Mouse (Mus musculus): ENCODE results near the gene Scrt2.
A peak's percentile ranks its signal among the peaks of the same experiment; 100 is the strongest.

The Scrt2 gene

DNA sequence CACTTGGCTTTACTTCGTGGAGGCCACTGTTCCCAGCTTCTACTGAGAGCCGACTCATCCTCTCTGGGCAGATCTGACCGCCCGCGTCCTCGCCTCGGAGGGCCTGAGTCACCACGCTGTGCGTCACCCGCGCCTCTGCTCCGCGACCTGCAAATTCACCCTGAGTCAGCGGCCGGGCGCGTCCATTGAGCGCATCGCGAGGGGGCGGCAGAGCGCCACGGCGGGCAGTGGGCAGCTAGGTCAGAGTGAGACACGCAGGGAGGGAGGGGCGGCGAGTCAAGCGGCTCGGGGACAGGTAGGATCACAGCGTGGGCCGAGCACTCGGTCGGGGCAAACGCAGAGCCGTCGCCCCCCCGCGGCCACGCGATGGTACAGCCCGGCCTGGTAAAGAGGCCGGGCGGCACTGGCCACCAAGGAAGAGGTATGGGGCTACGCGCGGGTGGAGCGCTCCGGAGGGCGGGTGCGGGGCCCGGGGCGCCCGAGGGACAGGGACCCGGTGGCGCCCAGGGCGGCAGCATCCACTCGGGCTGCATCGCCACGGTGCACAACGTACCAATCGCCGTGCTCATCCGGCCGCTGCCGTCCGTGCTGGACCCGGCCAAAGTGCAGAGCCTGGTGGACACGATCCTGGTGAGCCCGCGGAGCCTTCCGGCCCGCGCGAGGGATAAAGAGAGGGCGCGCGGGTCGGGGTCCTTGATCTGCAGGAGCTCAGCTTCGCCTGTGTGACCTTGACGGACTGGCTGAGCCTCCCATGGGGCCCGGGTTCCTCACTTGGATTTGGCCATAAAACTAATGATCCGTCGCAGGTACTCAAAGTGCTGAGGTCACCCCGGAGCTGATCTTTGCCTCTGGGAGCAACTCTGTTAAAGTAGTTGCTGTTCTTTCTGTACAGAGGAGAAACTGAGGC lies 24.2 kb downstream of the Scrt2 start, which contains the start of gene Srxn1:
Gene Srxn1, plus strand, starts transcription at position 199 of the 907 bp plus-strand sequence.
- peak; percentile 81 to 85 for DNase-seq (ENCODE audit: low spot score in 2 of 2)

DNA sequence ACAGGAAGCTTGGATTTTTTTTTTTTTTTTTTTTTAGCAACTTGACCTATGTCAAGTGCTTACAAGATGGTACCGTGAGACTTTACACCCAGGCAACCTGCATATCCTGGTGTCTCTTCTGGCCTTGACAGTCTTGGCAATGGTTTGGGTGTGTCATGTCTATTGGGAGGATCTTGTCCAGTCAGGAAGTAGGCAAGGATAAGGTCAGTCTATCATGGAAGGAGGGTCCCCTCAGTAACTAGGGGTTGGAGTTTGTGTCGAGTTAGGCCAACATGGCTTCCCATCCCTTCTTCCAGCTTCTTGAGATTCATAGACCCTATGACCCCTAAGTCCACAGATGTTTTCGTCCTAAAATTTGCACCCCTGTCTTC lies 24.9 kb downstream of the Scrt2 start:
- no peak for DNase-seq (ENCODE audit: low spot score in 2 of 2)

DNA sequence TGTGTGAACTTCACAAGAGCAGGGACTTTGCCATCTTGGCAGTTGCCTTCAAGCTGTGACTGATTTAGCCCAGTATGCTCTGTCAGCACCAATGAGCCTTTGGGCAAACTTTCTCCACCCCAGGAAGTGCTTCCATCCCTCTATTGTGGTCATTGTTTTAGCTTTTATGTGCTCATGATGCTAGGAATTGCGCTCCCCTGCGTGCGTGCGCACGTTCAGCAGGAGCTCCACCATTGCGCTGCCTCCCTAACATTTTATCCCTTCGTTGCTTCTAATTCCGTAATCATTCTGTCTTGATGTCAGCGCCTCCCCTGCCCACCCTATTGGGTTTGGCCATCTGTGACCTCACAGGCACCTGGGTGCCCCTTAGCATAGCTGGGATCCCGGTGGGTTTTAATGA lies 25.3 kb downstream of the Scrt2 start:
- no peak for DNase-seq (ENCODE audit: low spot score in 2 of 2)

DNA sequence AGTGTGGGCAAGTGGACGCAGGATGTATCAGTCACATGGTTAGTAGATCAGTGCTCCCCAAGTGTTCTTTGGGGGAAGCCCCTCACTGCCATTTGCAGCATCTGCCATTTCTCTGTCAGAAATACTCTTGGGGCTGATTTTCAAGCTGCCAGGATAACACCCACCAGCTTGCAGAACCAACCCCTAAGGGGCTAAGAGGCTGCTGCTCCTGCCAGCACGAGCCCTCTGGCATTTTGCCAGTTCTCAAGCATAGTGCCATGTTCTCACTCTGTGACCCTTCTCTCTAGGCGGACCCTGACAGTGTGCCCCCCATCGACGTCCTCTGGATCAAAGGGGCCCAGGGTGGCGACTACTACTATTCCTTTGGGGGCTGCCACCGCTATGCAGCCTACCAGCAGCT lies 27.4 kb downstream of the Scrt2 start:
- peak in 1 of 2 experiments; percentile 40 for DNase-seq (ENCODE audit: low spot score in 2 of 2)

DNA sequence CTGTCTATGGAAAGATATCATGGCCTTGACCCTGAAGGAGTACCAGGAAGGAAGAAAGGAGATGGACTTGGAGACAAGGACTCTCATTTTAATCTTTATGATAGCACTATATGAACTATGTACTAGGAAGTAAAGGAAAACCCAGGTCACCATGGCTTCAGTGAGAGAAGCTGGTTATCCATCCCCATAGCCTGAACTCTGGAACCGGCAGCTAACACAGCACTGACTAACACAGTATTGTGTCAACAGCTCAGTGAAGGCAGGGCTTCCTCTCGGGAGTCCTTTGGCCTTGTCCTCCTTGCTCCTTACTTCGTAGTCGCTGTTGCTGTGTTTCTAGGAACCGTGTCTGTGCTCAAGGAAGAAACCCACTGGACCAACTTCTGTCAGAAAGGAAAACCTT lies 28.1 kb downstream of the Scrt2 start:
- DNase-seq (ENCODE audit: low spot score in 2 of 2): no peak

DNA sequence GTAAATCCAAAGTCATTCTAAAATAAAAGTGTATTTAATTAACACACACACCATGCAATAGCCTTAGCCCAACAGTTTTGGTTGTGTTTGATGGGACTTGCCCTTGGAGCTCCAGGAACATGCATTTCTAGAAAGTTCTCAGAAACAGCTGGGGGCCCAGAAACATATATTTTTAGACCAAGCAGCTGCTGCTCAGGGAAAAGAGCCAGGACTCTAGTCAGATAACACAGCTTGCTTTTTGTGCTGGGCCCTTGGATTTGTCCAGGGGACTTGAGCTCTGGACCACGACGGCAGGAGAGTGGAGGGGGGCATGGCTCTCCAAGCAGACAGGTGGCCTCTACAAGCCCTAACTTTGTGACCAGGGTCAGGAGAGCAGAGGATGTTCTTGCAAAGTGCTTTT lies 30.0 kb downstream of the Scrt2 start:
- DNase-seq (ENCODE audit: low spot score in 2 of 2): peak in 1 of 2 experiments; percentile 44

DNA sequence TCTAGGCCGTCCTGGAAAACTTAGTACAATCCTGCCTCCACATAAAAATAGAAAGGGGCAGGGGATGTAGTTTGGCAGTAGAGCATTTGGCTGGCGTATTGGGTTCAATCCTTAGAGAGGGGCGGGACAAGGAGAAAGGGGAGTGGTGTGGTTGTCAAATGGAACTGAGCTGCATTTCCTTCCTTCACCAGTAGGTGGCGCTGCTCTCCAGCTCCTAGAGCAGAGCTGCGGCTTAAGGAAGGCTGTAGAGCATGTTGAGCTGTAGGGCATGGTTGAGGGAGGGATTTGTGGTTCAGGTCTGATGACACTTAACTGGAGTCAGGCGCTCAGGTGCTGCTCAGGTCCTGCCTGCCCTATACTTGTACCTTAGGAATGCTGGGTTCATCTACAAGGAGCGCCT lies 30.6 kb downstream of the Scrt2 start:
- peak; percentile 90 to 93 for DNase-seq (ENCODE audit: low spot score in 2 of 2)

DNA sequence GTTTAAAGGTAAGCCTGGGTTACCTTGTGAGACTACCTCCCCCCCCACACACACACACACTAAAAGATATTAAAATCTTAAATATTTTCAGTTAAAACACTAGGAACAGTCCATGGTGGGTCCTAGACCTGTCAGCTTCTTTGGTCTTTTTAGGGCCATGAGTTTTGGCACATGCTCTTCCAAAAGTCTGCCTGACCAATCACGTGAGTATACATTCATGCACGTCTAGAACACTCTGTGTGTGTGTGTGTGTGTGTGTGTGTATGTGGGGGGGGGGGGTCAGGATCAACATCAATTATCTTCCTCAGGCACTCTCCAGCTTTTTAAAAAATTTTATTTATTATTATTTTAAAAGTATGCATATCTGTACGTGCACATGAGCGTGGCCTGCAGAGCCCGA lies 31.2 kb downstream of the Scrt2 start:
- no peak for DNase-seq (ENCODE audit: low spot score in 2 of 2)

DNA sequence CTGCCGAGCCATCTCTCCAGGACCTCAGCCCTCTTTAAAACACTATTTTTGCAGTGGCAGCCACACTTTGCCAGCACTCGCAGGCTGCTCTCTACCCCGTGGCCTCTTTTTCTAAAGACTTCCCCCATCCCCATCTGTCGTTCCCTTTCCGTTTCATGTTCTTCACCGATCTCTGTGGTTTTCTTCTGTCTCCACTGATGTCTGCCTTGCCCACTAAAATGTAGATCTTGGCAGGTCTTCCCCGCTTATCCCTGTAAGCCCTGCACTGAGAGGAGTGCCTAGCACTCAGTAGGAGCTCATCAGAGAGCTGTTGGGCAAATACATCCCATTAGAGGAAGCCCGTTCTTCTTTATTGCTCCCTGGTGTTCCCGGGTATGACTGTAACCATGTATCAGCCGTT lies 31.6 kb downstream of the Scrt2 start:
- no peak for DNase-seq (ENCODE audit: low spot score in 2 of 2)

DNA sequence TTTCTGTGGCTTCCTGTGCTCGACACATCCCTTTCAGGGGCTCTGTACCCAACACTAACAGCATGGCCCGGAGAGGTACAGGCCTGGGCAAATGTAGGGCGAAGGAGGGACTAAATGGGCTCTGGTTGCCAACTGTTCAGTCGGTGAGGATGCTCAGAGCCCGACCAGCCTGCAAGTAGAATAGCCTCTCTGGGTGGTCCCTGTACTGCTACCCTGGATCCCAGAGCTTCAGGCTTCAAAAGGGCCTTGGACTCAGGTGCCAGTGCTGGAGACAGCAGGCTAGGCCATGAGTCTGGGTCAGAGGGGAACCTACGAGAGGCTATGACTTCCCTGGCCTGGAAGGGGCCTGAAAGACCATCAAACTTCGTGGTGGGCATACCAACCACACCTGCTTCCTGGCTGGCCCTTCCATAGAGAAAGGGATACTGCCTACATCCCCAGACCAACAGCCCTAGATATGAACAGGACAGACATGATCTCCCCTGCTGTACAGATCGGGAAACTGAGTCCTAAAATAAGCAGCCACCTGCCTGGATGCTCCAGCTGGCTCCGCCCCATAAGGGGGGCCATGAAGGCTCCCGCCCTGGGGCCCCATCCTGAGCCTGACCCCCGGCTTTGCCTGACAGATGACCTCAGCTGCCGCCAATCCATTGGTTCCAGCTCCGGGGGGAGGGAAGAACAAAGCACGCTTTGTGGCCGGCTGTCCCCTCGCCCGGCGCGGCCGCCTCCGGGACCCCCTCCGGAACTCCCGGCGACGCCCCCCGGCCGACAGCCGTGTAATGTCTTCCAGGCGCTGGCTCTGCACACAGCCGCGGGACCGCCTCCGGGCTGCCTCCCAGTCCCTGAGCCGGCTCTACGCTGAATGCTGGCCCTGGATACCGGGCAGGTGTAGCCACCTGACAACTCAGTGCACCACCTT lies 33.0 kb downstream of the Scrt2 start:
- peak in 1 of 2 experiments; percentile 46 for DNase-seq (ENCODE audit: low spot score in 2 of 2)

DNA sequence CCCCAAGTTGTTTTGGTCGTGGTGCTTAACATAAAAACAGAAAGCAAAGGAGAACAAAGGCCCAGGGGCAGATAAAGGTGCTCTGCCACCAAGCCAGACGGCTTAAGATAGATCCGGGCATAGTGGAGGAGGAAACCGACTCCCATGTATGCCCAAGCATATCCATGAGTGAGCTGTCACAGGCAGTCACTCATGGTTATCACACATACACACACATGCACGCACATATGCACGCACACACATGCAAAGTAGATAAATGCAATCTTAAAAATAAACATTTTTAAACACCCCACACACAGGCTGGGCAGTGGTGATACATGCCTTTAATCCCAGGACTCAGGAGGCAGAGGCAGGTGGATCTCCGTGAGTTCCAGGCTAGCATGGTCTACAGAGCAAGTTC lies 36.4 kb downstream of the Scrt2 start:
- DNase-seq (ENCODE audit: low spot score in 2 of 2): no peak

DNA sequence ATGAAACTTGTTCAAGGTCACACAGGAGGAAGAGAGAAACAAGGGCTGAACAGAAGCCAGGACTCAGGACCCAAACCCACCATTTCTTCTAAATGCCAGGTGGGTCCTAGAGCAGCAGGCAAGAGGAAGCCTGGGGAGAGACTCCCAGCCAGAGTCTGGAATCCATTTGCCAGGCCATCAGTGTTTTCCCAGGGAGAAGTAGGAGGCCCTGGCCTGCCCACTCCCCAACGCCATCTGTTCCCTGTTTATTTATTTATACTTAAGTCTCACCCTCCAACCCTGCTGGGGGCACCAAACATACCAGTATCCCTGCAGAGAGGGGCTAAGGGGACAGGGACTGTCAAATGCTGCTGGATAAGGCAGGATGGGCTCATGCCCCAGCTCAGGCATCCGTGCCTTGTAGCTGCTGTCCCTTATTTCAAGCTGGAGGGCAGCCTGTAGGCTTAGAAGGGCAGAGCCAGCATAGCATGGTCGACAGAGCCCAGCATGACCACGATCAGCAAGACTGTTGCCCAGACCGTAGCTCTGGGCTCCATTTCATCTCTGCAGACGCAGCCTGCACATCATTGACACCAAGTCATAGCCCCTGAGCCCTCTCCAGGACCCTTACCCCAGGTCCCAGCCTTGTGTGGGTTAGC lies 38.0 kb downstream of the Scrt2 start:
- DNase-seq (ENCODE audit: low spot score in 2 of 2): no peak

DNA sequence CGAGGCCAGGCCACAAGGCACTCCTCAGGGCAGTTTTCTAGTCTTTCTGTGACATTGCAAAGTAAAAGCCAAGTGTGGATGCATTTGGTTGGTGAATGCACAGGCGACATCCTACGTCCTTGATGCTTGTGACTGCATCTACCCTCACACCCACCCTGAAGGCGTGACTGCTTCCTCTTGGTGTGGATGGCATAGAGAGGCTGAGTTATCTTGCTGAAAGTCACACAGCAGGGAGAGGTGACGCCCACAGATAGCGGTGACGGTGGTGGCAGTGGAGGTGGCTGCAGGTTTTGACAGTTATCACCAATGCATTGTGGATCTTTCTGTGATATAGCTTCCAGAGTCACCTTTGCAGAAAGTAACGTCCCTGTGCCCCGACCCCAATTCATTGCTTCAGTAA lies 41.6 kb downstream of the Scrt2 start:
- no peak for DNase-seq (ENCODE audit: low spot score in 2 of 2)

DNA sequence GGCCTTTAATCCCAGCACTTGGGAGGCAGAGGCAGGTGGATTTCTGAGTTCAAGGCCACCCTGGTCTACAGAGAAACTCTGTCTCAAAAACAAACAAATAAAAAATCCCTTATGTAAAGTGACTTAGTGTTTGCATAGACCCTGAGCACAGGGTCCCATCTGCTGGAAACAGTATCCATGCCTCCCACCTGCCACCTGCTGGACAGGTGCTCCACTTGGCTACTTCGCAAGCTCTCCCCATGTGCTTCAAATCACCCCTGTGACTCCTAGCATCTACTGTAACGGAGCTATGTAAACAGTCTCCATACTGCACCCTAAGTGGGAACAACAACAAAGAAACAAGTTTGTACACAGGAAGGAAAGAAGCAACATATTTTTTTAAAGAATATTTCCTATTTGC lies 47.3 kb downstream of the Scrt2 start:
- DNase-seq (ENCODE audit: low spot score in 2 of 2): no peak

DNA sequence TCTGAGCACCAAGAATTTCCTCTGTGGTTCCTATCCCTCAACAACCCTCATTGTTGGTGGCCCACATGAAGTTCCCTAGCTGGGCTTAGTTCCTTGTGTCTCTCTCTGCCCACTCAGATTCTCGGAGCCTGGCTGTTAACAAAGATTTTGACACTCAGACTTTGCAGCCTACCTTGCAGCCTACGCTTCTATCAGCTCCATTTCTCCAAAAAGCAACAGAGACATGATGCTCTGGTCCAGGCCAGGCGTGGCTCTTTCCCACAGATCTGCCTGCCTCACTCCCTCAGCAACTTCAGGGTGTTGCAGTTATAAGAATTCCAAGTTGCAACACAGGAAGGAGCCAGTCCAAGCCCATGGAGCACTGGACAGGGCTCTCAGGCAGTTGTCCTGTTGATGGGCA lies 48.4 kb downstream of the Scrt2 start:
- DNase-seq (ENCODE audit: low spot score in 2 of 2): no peak

DNA sequence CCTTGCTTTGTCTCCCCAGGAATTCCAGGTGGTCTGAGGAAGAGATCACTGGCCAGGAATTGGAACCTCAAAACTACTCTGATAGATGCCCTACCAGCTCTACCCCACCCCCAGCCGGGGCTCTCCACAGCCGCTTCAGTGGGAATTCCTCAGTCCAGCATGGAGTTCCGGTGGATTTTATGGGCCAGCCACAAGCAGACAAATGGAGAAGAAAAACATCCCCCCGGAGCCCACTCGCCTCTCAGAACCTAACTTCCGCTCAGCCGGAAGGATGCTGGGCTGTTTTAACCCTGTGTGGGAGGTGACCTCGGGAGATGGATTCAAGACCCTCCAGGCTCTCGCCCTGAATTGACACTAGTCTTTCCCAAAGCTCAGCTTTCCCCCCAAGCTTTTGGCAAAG lies 50.7 kb downstream of the Scrt2 start:
- no peak for DNase-seq (ENCODE audit: low spot score in 2 of 2)

DNA sequence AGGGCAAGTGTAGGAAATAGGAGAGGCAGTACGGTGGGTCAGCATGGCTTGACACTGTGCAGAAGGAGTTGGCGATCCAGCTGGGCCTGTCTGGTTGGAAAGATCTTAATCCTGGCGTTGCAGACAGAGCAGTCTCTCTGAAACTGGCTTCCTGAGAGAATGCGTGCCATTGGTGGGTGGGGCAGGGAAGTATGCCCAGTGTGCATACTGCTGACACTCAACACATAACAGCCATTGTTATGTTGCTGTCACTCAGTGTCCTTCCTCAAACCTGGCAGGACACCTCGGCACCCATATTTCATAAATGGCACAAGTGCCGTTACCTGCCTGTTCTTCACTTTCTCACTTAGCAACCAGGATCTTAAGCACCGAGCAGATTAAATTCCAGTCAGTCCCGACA lies 51.4 kb downstream of the Scrt2 start:
- no peak for DNase-seq (ENCODE audit: low spot score in 2 of 2)

DNA sequence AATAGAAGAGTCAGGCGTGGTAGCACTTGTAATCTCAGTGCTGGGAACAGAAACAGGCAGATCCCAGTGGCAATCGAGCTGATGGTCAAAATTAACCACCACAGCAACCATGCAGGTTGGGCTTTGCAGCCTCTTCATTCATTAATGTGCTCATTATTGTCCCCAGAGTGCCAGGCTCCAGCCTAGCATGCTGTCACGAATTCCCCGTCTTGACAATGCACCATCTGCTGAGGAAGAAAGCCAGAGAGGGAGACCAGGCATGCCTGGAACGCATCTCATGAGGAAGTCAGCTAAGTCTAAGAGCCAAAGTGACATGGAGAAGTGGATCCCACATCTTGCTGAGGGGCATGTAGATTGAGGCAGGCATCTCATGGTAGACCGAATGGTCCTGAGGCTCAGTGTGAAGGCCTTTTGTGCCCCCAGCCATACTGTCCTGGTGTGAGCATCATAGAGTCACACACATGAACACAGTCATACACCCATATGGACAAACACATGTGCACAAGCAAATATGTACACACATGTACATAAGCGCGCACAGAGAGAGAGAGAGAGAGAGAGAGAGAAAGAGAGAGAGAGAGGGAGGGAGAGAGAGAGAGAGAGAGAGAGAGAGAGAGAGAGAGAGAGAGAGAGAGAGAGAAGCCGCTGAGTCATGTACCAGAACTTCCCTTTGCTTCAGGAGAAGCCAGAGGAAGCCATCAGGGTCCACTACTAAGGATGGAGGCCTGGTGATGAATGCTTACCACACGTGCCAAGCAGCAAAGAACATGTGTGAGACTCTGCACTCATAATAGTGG lies 58.1 kb downstream of the Scrt2 start:
- DNase-seq (ENCODE audit: low spot score in 2 of 2): peak; percentile 45 to 58

DNA sequence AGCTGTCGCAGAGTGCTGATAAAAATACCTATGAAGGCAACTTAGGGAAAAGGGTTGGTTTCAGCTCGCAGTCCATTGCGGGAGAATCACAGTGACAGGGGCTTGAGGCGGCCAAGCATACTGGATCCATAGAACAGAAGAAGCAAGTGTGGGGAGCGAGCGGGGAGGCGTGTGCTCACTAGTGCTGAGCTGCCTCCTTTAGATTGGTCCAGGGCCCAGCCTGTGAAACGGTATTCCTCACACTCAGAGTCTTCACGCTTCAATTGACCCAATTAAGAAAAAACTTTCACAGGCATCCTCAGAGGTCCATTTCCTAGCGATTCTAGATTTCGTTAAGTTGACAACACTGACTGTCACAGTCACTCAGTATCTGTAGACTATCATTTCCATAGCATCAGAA lies 59.6 kb downstream of the Scrt2 start:
- DNase-seq (ENCODE audit: low spot score in 2 of 2): no peak

DNA sequence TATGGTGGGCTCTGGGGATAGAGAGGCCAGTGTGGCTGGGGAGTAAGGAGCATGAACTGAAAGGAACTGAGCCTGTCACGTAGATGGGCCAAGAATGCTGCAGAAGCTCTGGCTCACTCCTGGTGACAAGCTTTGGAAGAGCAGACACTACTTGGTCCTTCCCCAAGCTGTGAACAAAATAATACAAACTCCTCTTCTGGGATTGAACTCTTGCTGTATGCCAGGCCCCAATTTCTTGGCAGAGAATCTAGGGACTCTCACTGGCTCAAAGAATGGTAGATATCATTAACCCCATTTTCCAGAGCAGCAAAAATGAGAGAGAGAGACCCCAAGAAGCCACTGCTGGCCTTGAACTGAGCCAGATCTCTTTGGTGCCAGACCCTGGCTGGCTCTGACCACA lies 60.2 kb downstream of the Scrt2 start:
- no peak for DNase-seq (ENCODE audit: low spot score in 2 of 2)

DNA sequence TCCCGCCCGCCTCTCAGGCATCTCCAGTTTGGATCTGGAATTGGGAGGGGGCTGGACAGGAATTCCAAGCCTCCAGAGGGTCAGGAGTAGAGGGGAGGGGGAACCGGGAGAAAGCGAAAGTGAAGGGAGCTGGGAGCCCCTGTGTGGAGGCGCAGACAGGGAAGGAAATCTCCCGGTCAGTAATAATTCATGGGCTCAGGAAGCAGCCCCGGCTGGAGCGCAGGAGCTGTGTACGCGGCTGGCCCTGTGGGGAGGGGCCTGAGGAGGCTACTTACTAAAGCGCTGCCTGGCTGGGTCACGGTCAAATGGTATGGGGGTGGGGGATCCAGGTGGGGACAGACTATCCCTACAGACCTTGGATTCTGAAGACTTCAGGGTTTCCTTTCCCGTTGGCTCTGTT lies 60.7 kb downstream of the Scrt2 start:
- DNase-seq (ENCODE audit: low spot score in 2 of 2): no peak
